Mouse (Mus musculus): ENCODE measurements around the gene Rassf6. TPM values are rescaled to one million over a fixed set of nuclear protein-coding genes. Genes with fewer than 3 reads are reported as not detected.

The Rassf6 gene
- total and polyA plus RNA-seq, 2 experiments from 2014 or later, result 0.41 to 0.65 TPM

DNA sequence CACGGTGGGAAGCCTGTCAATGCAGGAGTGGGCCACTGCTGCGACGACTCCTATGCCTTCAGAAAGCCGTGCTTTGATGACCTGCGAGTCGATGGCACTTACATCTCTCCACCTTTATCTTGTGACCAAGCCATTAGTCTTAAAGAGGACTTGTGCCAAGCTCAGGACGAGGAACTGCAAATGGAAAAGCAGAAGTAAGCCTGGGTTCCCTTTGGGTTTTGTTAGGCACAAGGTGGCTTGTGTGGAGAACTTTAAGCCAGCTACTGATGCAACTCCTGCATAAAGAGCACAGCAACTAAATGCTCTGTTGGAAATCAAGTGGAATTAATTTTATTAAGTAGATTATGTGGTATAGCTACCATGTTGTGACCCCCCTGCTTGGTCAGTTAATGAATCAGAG lies 55.7 kb downstream of the Rassf6 start:
- Histone ChIP-seq H3K4me1 (ENCODE audit: control insufficient read depth, insufficient read depth) (no peaks in the 10 kb centered on the region), H3K4me2 (ENCODE audit: low read depth, low read length) (no peak overlapping the region), H3K36me3 (replicated peaks; ENCODE audit: control insufficient read depth, insufficient read depth, low read length) (no peaks in the 10 kb centered on the region), H3K4me3 (ENCODE audit: low read depth, low read length) (no peak overlapping the region), H3K9ac (replicated peaks; ENCODE audit: low read depth, low read length) (no peak overlapping the region), H3K27me3 (ENCODE audit: control insufficient read depth, insufficient read depth, low read length) (no peaks in the 10 kb centered on the region), H3K9me3 (replicated peaks; ENCODE audit: control insufficient read depth, low read length) (no peaks in the 10 kb centered on the region), H3K27ac (ENCODE audit: low read depth) (no peak overlapping the region)
- DNase-seq (ENCODE audit: low spot score) (no peak), ATAC-seq (ENCODE audit: insufficient read depth, low read depth) (no peak)
- TF ChIP-seq EP300 (IDR thresholded peaks at IDR 0.05; ENCODE audit: low read depth) (no peak), CTCF (IDR thresholded peaks at IDR 0.05; ENCODE audit: low read depth) (no peak)
- WGBS, result 64% methylated on average over 7 of the region's 7 CpGs

DNA sequence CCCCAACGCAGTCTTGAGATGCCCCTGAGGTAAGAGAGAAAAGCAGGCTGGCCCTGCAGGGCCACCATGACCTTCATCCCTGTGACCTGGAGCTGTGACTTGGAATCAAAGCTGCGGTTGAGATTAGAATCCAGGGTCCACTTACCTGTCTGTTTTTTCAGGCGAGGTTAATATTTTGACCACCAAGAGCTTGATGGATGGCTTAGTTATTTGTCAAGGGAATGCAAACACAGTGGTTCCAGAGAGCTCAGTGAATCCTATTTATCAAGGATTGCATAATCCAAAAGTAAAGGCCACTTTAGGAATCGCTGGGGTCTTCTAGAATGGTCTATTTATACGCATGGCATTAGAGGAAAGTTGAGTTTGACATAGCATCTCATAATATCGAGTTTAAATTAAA lies 58.3 kb downstream of the Rassf6 start:
- no peak overlapping the region for H3K9ac ChIP-seq (replicated peaks; ENCODE audit: low read depth, low read length)
- DNase-seq (ENCODE audit: low spot score), result no peak
- H3K4me1 ChIP-seq (ENCODE audit: control insufficient read depth, insufficient read depth), result no peaks in the 10 kb centered on the region
- ATAC-seq (ENCODE audit: insufficient read depth, low read depth), result no peak
- H3K4me2 ChIP-seq (ENCODE audit: low read depth, low read length), result no peak overlapping the region
- no peaks in the 10 kb centered on the region for H3K27me3 ChIP-seq (ENCODE audit: control insufficient read depth, insufficient read depth, low read length)
- no peak for TF ChIP-seq CTCF (IDR thresholded peaks at IDR 0.05; ENCODE audit: low read depth)
- no peak for TF ChIP-seq EP300 (IDR thresholded peaks at IDR 0.05; ENCODE audit: low read depth)
- WGBS, result 83% methylated on average over 6 of the region's 6 CpGs
- H3K4me3 ChIP-seq (ENCODE audit: low read depth, low read length), result no peak overlapping the region
- no peak overlapping the region for H3K27ac ChIP-seq (ENCODE audit: low read depth)
- no peaks in the 10 kb centered on the region for H3K9me3 ChIP-seq (replicated peaks; ENCODE audit: control insufficient read depth, low read length)
- no peaks in the 10 kb centered on the region for H3K36me3 ChIP-seq (replicated peaks; ENCODE audit: control insufficient read depth, insufficient read depth, low read length)

DNA sequence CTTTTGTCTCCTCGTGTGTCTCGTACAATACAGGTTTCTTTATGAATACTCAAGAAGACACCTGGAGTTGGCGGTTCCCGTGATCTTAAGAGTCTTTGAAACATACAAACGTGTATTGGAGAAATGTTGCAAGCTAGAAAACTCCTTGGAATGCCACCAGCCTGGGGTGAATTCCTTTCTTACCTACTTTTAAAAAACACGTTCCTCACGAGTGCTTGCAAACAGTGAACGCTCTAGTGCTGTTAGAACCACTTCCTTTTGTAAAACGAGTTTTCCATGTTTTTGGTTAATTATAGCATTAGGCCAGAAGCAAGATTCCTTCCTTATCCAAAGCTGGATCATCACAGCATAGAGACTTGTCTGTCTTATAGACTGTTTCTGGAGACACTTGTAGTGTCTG lies 60.9 kb downstream of the Rassf6 start:
- Histone ChIP-seq H3K9ac (replicated peaks; ENCODE audit: low read depth, low read length) (no peak overlapping the region), H3K4me1 (ENCODE audit: control insufficient read depth, insufficient read depth) (no peaks in the 10 kb centered on the region), H3K4me3 (ENCODE audit: low read depth, low read length) (no peak overlapping the region), H3K36me3 (replicated peaks; ENCODE audit: control insufficient read depth, insufficient read depth, low read length) (no peaks in the 10 kb centered on the region), H3K9me3 (replicated peaks; ENCODE audit: control insufficient read depth, low read length) (no peaks in the 10 kb centered on the region), H3K27ac (ENCODE audit: low read depth) (no peak overlapping the region), H3K27me3 (ENCODE audit: control insufficient read depth, insufficient read depth, low read length) (no peaks in the 10 kb centered on the region), H3K4me2 (ENCODE audit: low read depth, low read length) (no peak overlapping the region)
- WGBS, result 86% methylated on average over 9 of the region's 9 CpGs
- DNase-seq (ENCODE audit: low spot score) (no peak), ATAC-seq (ENCODE audit: insufficient read depth, low read depth) (no peak)
- TF ChIP-seq EP300 (IDR thresholded peaks at IDR 0.05; ENCODE audit: low read depth) (no peak), CTCF (IDR thresholded peaks at IDR 0.05; ENCODE audit: low read depth) (no peak)

GRCm38 (mm10) chr5:90577751-90578150 lies 62.7 kb downstream of the Rassf6 start:
- TF ChIP-seq EP300 (IDR thresholded peaks at IDR 0.05; ENCODE audit: low read depth) (no peak), CTCF (IDR thresholded peaks at IDR 0.05; ENCODE audit: low read depth) (no peak)
- WGBS, result 66% methylated on average over 9 of the region's 9 CpGs
- H3K4me3 ChIP-seq (ENCODE audit: low read depth, low read length), result no peak overlapping the region
- no peak overlapping the region for H3K9ac ChIP-seq (replicated peaks; ENCODE audit: low read depth, low read length)
- no peaks in the 10 kb centered on the region for H3K9me3 ChIP-seq (replicated peaks; ENCODE audit: control insufficient read depth, low read length)
- ATAC-seq (ENCODE audit: insufficient read depth, low read depth) (no peak), DNase-seq (ENCODE audit: low spot score) (no peak)
- no peak overlapping the region for H3K27ac ChIP-seq (ENCODE audit: low read depth)
- no peaks in the 10 kb centered on the region for H3K27me3 ChIP-seq (ENCODE audit: control insufficient read depth, insufficient read depth, low read length)
- H3K36me3 ChIP-seq (replicated peaks; ENCODE audit: control insufficient read depth, insufficient read depth, low read length), result no peaks in the 10 kb centered on the region
- no peaks in the 10 kb centered on the region for H3K4me1 ChIP-seq (ENCODE audit: control insufficient read depth, insufficient read depth)
- H3K4me2 ChIP-seq (ENCODE audit: low read depth, low read length), result no peak overlapping the region

DNA sequence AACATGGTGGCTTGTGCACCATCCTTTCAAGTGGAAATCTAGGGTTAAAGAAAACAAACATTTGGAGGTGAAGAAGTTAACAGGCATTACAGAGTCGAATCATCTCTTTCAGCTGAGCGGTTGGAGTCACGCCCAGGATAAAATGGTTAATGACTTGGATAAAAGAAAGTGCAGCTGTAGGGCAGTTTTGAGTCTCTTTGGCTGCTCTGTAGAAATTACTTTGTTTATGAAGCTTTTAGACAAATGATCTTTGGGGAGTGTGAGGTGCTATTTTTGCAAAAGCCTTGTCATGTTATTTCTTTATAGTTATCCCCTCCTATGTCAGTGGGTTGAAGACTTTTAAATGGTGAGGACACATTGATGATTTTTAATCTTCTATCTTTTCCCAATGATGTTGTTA lies 69.2 kb downstream of the Rassf6 start:
- Histone ChIP-seq H3K4me1 (ENCODE audit: control insufficient read depth, insufficient read depth) (peaks cover 8% of the 10 kb centered on the region; the same call in 1 of the 2 replicates), H3K27me3 (ENCODE audit: control insufficient read depth, insufficient read depth, low read length) (no peaks in the 10 kb centered on the region), H3K27ac (ENCODE audit: low read depth) (no peak overlapping the region), H3K9ac (replicated peaks; ENCODE audit: low read depth, low read length) (no peak overlapping the region), H3K4me2 (ENCODE audit: low read depth, low read length) (no peak overlapping the region), H3K9me3 (replicated peaks; ENCODE audit: control insufficient read depth, low read length) (no peaks in the 10 kb centered on the region), H3K36me3 (replicated peaks; ENCODE audit: control insufficient read depth, insufficient read depth, low read length) (no peaks in the 10 kb centered on the region), H3K4me3 (ENCODE audit: low read depth, low read length) (no peak overlapping the region)
- DNase-seq (ENCODE audit: low spot score) (no peak), ATAC-seq (ENCODE audit: insufficient read depth, low read depth) (no peak)
- TF ChIP-seq EP300 (IDR thresholded peaks at IDR 0.05; ENCODE audit: low read depth) (no peak), CTCF (IDR thresholded peaks at IDR 0.05; ENCODE audit: low read depth) (no peak)
- 66% methylated on average over 3 of the region's 3 CpGs for WGBS

- H3K27me3 ChIP-seq (ENCODE audit: control insufficient read depth, insufficient read depth, low read length), result no peaks in the 10 kb centered on the region
- peaks cover 8% of the 10 kb centered on the region; the same call in 1 of the 2 replicates for H3K4me1 ChIP-seq (ENCODE audit: control insufficient read depth, insufficient read depth)
- no peaks in the 10 kb centered on the region for H3K9me3 ChIP-seq (replicated peaks; ENCODE audit: control insufficient read depth, low read length)
- H3K9ac ChIP-seq (replicated peaks; ENCODE audit: low read depth, low read length), result no peak overlapping the region
- H3K36me3 ChIP-seq (replicated peaks; ENCODE audit: control insufficient read depth, insufficient read depth, low read length), result no peaks in the 10 kb centered on the region
- TF ChIP-seq CTCF (IDR thresholded peaks at IDR 0.05; ENCODE audit: low read depth), result no peak
- TF ChIP-seq EP300 (IDR thresholded peaks at IDR 0.05; ENCODE audit: low read depth), result no peak
- no peak overlapping the region for H3K4me3 ChIP-seq (ENCODE audit: low read depth, low read length)
- ATAC-seq (ENCODE audit: insufficient read depth, low read depth), result peak; percentile 27; the same call in 1 of the 2 replicates
- peak; percentile 55 for DNase-seq (ENCODE audit: low spot score)
- no peak overlapping the region for H3K27ac ChIP-seq (ENCODE audit: low read depth)
- no peak overlapping the region for H3K4me2 ChIP-seq (ENCODE audit: low read depth, low read length)
These were observed 72.1 kb downstream of the Rassf6 start for GRCm38 (mm10) chr5:90568338-90568737.
